Mouse (Mus musculus) right cerebral cortex, postnatal 25 days (tissue): Measurements from ENCODE around the gene Tctn3.

Experiments
- DNase-seq: peaks from one replicate; pipeline ENCODE4 v3.0.0; 2022

Tctn3 gene

DNA sequence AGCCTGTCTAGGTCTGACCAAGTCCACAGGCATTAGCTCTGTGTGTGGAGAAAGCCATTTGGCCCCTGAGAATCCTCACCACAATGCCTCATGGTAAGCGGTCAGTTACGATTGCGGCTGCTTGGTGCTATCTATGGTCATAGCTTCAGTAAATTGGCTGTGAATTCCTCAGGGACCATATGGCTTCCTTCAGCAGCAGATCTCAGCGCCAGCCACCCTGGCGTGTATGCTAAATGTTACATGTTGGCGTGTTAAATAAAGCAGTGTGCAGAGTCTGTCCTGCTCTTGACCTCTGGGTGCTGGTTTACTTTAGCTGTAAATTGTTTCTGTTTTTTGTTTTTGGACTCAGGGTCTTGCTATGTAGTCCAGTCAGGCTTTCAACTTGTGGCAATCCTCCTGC, 58.2 kb downstream of the Tctn3 start:
- DNase-seq, result no peak

DNA sequence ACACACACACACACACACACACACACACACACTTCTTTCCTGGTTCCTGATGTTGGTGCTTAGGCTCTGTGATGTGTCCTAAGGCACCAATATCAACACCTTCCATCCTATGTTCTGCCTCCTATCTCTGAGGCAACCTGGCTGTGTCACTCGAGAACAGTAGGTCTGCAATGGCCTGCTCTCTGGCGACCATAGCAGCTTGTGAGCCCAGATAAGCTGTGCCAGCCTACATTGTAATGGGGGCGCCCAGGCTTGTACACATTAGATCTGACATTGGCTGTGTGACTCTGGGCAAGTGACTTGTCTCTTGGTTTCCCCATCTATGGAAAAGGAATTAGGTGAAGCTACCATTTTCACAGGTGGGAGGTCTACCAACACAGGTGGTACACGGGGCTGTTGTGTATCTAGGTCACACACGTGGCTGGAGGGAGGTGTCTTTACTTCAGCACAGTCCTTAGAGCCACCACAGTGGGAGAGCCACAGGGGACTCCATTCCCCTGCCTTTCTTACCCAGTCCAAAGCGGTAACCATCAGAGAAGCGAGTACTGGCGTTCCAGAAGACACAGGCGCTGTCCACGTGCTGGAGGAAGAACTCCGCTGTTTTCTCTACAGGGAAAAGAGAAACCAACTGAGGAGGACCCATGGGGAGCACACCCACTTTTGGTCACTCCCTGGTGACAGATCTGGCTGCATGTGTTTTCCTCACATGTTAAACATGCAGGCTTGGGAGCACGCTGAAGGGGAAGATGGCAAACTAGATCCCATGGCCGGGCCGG, 58.8 kb downstream of the Tctn3 start:
- no peak for DNase-seq

DNA sequence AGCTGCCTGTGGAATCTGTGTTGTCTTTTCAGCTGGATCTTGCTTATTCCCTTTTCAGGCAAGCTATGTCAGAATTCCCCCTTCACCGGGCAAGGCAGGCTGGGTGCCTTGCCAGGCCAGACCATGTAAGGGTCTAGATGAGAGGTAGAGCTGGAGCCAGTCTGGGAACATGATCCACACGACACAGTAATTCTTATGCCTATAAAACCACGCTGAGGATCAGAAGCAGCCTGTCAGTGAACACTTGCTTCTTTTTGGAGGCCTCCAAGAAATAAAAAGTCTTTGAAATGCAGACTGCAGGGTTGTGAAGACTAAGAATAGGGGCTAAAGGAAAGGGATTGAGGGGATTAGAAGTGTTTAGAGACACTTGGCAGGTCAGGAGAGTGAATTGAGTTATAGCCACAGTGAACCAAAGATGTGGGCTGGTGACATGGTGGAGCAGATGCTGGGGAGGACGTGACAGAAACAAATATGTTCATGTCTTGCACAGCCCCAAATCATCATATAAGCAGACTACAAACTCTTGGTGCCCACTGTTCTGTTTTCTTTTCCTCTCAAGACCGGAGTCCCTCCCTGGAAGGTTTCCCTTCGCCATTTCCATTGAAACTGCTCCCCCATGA, 62.4 kb downstream of the Tctn3 start:
- DNase-seq, result no peak

DNA sequence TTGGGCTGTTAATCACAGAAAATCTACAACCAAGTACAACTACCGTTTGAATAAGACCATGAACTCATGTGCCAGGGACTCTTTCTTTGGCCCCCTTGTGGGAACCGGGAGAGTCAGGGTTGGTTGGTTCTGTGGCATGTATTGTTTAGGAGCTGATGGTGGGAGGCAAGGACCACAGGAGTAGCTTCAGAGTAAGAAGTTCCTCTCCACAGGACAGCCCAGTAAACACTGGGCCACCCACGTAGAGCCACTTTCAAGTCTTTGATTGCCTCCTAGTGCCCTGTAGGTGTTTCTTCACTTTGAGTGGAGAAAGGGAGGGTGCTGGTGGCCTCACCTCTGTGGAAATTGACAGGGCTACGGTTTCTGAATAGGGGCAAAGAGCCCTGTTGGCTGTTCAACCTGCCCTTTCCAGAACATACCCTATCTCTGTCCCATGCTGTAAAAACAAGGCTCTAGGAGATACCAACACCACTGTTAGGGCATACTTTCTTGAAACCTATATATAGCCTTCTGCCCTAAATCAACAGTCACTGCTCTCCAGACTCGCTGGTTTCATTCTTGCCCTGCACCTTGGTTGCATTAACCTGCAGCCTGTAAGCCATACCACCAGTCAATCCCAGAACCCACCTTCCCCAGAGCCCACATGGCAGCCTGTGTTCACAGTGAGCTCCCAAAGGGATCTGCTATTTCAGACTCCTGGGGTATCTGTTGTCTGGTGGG, 63.1 kb downstream of the Tctn3 start:
- no peak for DNase-seq

DNA sequence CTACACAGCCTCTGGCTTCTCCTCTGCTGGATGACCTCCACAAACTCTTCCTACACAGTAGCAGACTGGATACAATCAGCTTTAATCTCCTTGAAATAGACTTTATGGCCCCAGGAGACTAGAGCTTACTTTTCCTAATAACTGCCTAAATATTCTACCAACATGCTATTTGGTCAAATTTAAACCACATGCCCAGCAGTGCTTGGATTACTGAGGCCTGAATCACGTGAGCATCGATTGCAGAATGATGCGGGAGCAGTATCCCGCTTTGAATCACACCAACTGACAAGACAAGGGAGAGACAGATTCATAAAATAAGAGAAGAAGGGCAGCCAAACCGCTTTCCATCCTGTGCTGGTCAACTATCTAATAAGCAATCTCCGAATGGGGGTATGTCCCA, 63.6 kb downstream of the Tctn3 start:
- DNase-seq, result no peak
